Mouse (Mus musculus): ENCODE data around the gene Thop1. TPM values are rescaled to one million over a fixed set of nuclear protein-coding genes. Genes with fewer than 3 reads are reported as not detected.

The Thop1 gene
- 12.0 and 13.2 TPM in 2 replicates for polyA plus RNA-seq (2012; rRNA removed)

GRCm38 (mm10) chr10:81069836-81070235 is at the start of gene Thop1:
Thop1 (plus strand) TSS chr10:81070035.

GRCm38 (mm10) chr10:81025639-81026275 is 44.1 kb upstream of the Thop1 start, which contains the start of gene Diras1:
Diras1 (minus strand) TSS chr10:81025662.

DNA sequence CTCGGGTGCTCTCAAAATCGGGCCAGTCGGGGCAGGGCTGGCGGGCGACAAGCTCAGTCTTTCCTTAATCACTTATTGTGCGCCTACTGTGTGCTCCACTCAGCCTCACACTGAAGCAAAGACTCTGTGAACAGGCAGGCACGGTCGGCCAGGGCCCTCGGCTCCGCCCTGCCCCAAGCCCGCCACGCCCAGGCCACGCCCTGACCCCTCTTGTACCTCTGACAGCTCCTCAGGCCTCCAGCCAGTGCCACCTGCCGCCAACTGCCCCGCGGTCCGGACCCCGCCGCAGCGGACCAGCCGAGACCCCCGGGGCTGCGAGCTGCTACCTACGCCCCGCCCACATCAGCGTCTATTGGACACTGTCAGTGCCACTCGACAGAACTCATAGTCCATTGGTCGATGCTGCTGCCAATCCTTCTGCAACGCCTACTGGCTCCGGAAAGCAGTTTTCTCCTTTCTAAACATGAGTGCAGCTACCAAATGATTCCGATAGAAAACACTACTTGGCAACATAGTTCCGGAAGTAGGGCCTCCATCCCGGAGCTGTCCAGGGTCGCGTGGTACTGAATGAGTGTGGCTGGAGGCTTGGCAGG is 32.8 kb upstream of the Thop1 start, which contains the start of gene Slc39a3:
Slc39a3 (minus strand) TSS at position 439 of the 593 bp plus-strand sequence.

GRCm38 (mm10) chr10:81059603-81060543 is 10.0 kb upstream of the Thop1 start, which contains the start of gene Sgta:
Sgta (minus strand) TSS chr10:81060181.

GRCm38 (mm10) chr10:81105565-81106112 is 35.8 kb downstream of the Thop1 start, which contains the start of gene Map2k2:
Map2k2 (plus strand) TSS chr10:81105915.

Other genes starting within 250 kb of the Thop1 start
- 573 TPM in 2 replicates for gene Oaz1, start 243.4 kb upstream of the Thop1 start, polyA plus RNA-seq (2012; rRNA removed)
- gene Lingo3, start 226.0 kb upstream of the Thop1 start, polyA plus RNA-seq (2012; rRNA removed), result 0.01 TPM in 1 of 2 replicates, not detected in the other
- 121 and 137 TPM in 2 replicates for gene Lsm7, start 214.8 kb upstream of the Thop1 start, polyA plus RNA-seq (2012; rRNA removed)
- gene Sppl2b, start 214.8 kb upstream of the Thop1 start, polyA plus RNA-seq (2012; rRNA removed), result 32.6 and 37.7 TPM in 2 replicates
- 0.05 and 0.07 TPM in 2 replicates for gene Tmprss9, start 198.2 kb upstream of the Thop1 start, polyA plus RNA-seq (2012; rRNA removed)
- gene Timm13, start 169.1 kb upstream of the Thop1 start, polyA plus RNA-seq (2012; rRNA removed), result 94.0 and 114 TPM in 2 replicates
- gene Lmnb2, start 151.8 kb upstream of the Thop1 start, polyA plus RNA-seq (2012; rRNA removed), result 8.0 and 9.1 TPM in 2 replicates
- gene Gadd45b, start 140.0 kb upstream of the Thop1 start, polyA plus RNA-seq (2012; rRNA removed), result 15.7 and 16.8 TPM in 2 replicates
- 0.41 and 0.48 TPM in 2 replicates for gene Gng7, start 55.1 kb upstream of the Thop1 start, polyA plus RNA-seq (2012; rRNA removed)
- gene Diras1, start 44.4 kb upstream of the Thop1 start, polyA plus RNA-seq (2012; rRNA removed), result 0.01 TPM in 1 of 2 replicates, not detected in the other
- 4.0 and 4.1 TPM in 2 replicates for gene Slc39a3, start 32.6 kb upstream of the Thop1 start, polyA plus RNA-seq (2012; rRNA removed)
- gene Sgta, start 9.9 kb upstream of the Thop1 start, polyA plus RNA-seq (2012; rRNA removed), result 45.0 and 50.4 TPM in 2 replicates
- gene Creb3l3, start 28.8 kb downstream of the Thop1 start, polyA plus RNA-seq (2012; rRNA removed), result 78.1 and 87.6 TPM in 2 replicates
- 48.8 and 50.9 TPM in 2 replicates for gene Map2k2, start 35.9 kb downstream of the Thop1 start, polyA plus RNA-seq (2012; rRNA removed)
- 8.5 and 8.6 TPM in 2 replicates for gene Zbtb7a, start 65.2 kb downstream of the Thop1 start, polyA plus RNA-seq (2012; rRNA removed)
- gene Pias4, start 97.9 kb downstream of the Thop1 start, polyA plus RNA-seq (2012; rRNA removed), result 10.3 and 12.9 TPM in 2 replicates
- gene Eef2, start 106.6 kb downstream of the Thop1 start, polyA plus RNA-seq (2012; rRNA removed), result 583 and 691 TPM in 2 replicates
- gene Dapk3, start 113.0 kb downstream of the Thop1 start, polyA plus RNA-seq (2012; rRNA removed), result 16.9 and 18.2 TPM in 2 replicates
- gene 4930442H23Rik, start 113.8 kb downstream of the Thop1 start, polyA plus RNA-seq (2012; rRNA removed), result not detected in 2 replicates
- gene Nmrk2, start 132.0 kb downstream of the Thop1 start, polyA plus RNA-seq (2012; rRNA removed), result not detected in 2 replicates
- 0.01 TPM in 1 of 2 replicates, not detected in the other for gene Atcay, start 160.8 kb downstream of the Thop1 start, polyA plus RNA-seq (2012; rRNA removed)
- gene Zfr2, start 163.1 kb downstream of the Thop1 start, polyA plus RNA-seq (2012; rRNA removed), result 1.9 and 2.1 TPM in 2 replicates
- 1.4 and 1.9 TPM in 2 replicates for gene Matk, start 182.9 kb downstream of the Thop1 start, polyA plus RNA-seq (2012; rRNA removed)
- gene Mrpl54, start 196.9 kb downstream of the Thop1 start, polyA plus RNA-seq (2012; rRNA removed), result 44.6 and 45.1 TPM in 2 replicates
- gene Apba3, start 196.9 kb downstream of the Thop1 start, polyA plus RNA-seq (2012; rRNA removed), result 23.2 and 24.9 TPM in 2 replicates
- 0.88 and 1.1 TPM in 2 replicates for gene Tjp3, start 221.5 kb downstream of the Thop1 start, polyA plus RNA-seq (2012; rRNA removed)
- gene Pip5k1c, start 222.9 kb downstream of the Thop1 start, polyA plus RNA-seq (2012; rRNA removed), result 10.3 and 11.9 TPM in 2 replicates

Data from liver, embryonic 18 days (tissue).